Comparison of ENCODE assay signal across 15 mouse cellular contexts in the genomic region with DNA sequence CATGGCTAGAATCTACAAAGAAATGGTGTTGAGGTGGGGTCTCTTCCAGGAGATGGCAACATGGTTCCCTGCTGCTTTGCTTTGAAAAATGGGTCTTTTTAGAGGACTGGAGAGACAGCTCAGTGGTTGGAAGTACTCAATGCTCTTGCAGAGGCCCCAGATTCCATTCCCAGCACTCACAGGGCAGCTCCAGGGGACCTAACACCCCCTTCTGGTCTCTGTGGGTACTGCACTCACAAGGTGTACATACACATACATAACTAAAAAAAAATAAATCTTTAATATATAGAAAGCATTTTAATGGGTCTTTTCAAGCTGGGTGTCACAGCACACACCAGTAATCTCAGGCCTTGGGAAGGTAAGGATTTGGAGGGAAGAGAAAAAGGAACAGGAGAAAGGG.
"Had no signal": no experiment of that assay in that cellular context is flagged by ENCODE, and none has a peak within 500 bp of the region (broad histone marks: within the 10 kb centered on the region; RNA-seq: fewer than 3 reads in every experiment).

No protein-coding gene starts in this region.

- H3K27ac ChIP-seq: left cerebral cortex, adult 2 months; limb, embryonic 10.5 days; liver, embryonic 15.5 days; midbrain, embryonic 13.5 days; neural tube, embryonic 13.5 days had no signal

- H3K36me3 ChIP-seq: limb, embryonic 10.5 days; liver, embryonic 15.5 days; midbrain, embryonic 13.5 days; neural tube, embryonic 13.5 days had no signal

- ATAC-seq: lung, postnatal 0 days; midbrain, embryonic 13.5 days had no signal

- DNase-seq: kidney, postnatal 10 days; kidney, postnatal 4 days; lung, adult 2 months; lung, postnatal 36 days; retina, postnatal 1 day; right cerebral cortex, postnatal 4 days; thymus, adult 18-20 months; thymus, postnatal 14 days had no signal

- H3K4me1 ChIP-seq: liver, embryonic 15.5 days; midbrain, embryonic 13.5 days; neural tube, embryonic 13.5 days had no signal

- H3K27me3 ChIP-seq: liver, embryonic 15.5 days; midbrain, embryonic 13.5 days; neural tube, embryonic 13.5 days had no signal

- H3K4me3 ChIP-seq: left cerebral cortex, adult 2 months; limb, embryonic 10.5 days; liver, embryonic 15.5 days; midbrain, embryonic 13.5 days; neural tube, embryonic 13.5 days had no signal

- H3K9me3 ChIP-seq: limb, embryonic 10.5 days; liver, embryonic 15.5 days; midbrain, embryonic 13.5 days; neural tube, embryonic 13.5 days had no signal

- H3K9ac ChIP-seq: liver, embryonic 15.5 days; midbrain, embryonic 13.5 days; neural tube, embryonic 13.5 days had no signal

- H3K4me2 ChIP-seq: liver, embryonic 11.5 days; liver, embryonic 15.5 days; midbrain, embryonic 13.5 days; neural tube, embryonic 13.5 days had no signal
